Mouse (Mus musculus): ENCODE results near the gene Upk2. TPM values are rescaled to one million over a fixed set of nuclear protein-coding genes. Genes with fewer than 3 reads are reported as not detected.

Upk2 gene
- under 1 TPM; 0.35 to 0.78 TPM for total RNA-seq (2021)
- long read RNA-seq, experiment 1, result 0 reads
- long read RNA-seq, experiment 2, partial matches to known transcripts, result 0 of 1 reads
- long read RNA-seq, experiment 2, other reads (novel, unspliced or antisense), result 0 of 1 reads

- intact Hi-C loops (cut with DNase I; ENCODE audit: low total_unique reads), result loop anchor here (5.0 kb wide), 1 partner anchor 192 kb away; no protein-coding TSS in a partner anchor
- DNase-seq, result no peak
Observed at GRCm38 (mm10) chr9:44454891-44455220, at the start of gene Upk2. TSS of gene Upk2 (minus strand) at chr9:44454976.

GRCm38 (mm10) chr9:44502006-44502405 is 47.2 kb upstream of the Upk2 start:
- peak; percentile 73 for DNase-seq
- intact Hi-C loops (cut with DNase I; ENCODE audit: low total_unique reads), result no loop called here

GRCm38 (mm10) chr9:44501206-44501879 is 46.6 kb upstream of the Upk2 start:
- DNase-seq, result no peak
- intact Hi-C loops (cut with DNase I; ENCODE audit: low total_unique reads), result loop anchor here (2.0 kb wide), 2 partner anchors 19 to 49 kb away; partner anchors contain the start of gene Bcl9l

GRCm38 (mm10) chr9:44500638-44501175 is 45.9 kb upstream of the Upk2 start:
- intact Hi-C loops (cut with DNase I; ENCODE audit: low total_unique reads), result loop anchor here (2.0 kb wide), 2 partner anchors 18 to 48 kb away; partner anchors contain the start of gene Bcl9l

GRCm38 (mm10) chr9:44500163-44500533 is 45.4 kb upstream of the Upk2 start:
- DNase-seq, result no peak
- intact Hi-C loops (cut with DNase I; ENCODE audit: low total_unique reads), result loop anchor here (2.0 kb wide), 2 partner anchors 17 to 47 kb away; partner anchors contain the start of gene Bcl9l

More at GRCm38 (mm10) chr9:44500638-44501175, 45.9 kb upstream of the Upk2 start:
- DNase-seq, result no peak

GRCm38 (mm10) chr9:44499356-44500162 is 44.8 kb upstream of the Upk2 start:
- intact Hi-C loops (cut with DNase I; ENCODE audit: low total_unique reads), result loop anchor here (2.0 kb wide), 2 partner anchors 17 to 47 kb away; partner anchors contain the start of gene Bcl9l
- DNase-seq, result peak; percentile 77

GRCm38 (mm10) chr9:44498421-44499355 is 43.9 kb upstream of the Upk2 start:
- DNase-seq, result peak; percentile 83
- intact Hi-C loops (cut with DNase I; ENCODE audit: low total_unique reads), result no loop called here

- intact Hi-C loops (cut with DNase I; ENCODE audit: low total_unique reads), result no loop called here
- DNase-seq, result peak; percentile 38
Observed at GRCm38 (mm10) chr9:44497624-44498377, 43.0 kb upstream of the Upk2 start.

- DNase-seq, result no peak
- intact Hi-C loops (cut with DNase I; ENCODE audit: low total_unique reads), result no loop called here
Observed at GRCm38 (mm10) chr9:44496803-44497461, 42.2 kb upstream of the Upk2 start.

GRCm38 (mm10) chr9:44495810-44496344 is 41.1 kb upstream of the Upk2 start:
- DNase-seq, result no peak
- intact Hi-C loops (cut with DNase I; ENCODE audit: low total_unique reads), result no loop called here

- DNase-seq, result peak; percentile 50
- intact Hi-C loops (cut with DNase I; ENCODE audit: low total_unique reads), result no loop called here
Observed at GRCm38 (mm10) chr9:44494863-44495809, 40.4 kb upstream of the Upk2 start.

GRCm38 (mm10) chr9:44494261-44494862 is 39.6 kb upstream of the Upk2 start:
- peak; percentile 52 for DNase-seq
- intact Hi-C loops (cut with DNase I; ENCODE audit: low total_unique reads), result no loop called here

- DNase-seq, result peak; percentile 72
- intact Hi-C loops (cut with DNase I; ENCODE audit: low total_unique reads), result no loop called here
Observed at GRCm38 (mm10) chr9:44492631-44493461, 38.1 kb upstream of the Upk2 start.

GRCm38 (mm10) chr9:44491351-44491750 is 36.6 kb upstream of the Upk2 start:
- no peak for DNase-seq
- intact Hi-C loops (cut with DNase I; ENCODE audit: low total_unique reads), result no loop called here
